Mouse (Mus musculus) brain, embryonic 14.5 days (tissue): ENCODE measurements around the gene Umps.

Experiments used
- CTCF ChIP-seq: fragments of 200-500 bp; IDR thresholded peaks from 2 replicates; pipeline ENCODE4 v1.5.1; 2012; ENCODE audit warnings: inconsistent platforms, mild to moderate bottlenecking, moderate library complexity, borderline replicate concordance; ENCODE audit not compliant: insufficient read depth, insufficient read length; ENCODE audit errors: extremely low read depth
- POLR2A ChIP-seq: fragments of 200-500 bp; IDR thresholded peaks from 2 replicates; pipeline ENCODE4 v1.6.1; 2012; ENCODE audit warnings: mild to moderate bottlenecking, inconsistent platforms, borderline replicate concordance; ENCODE audit not compliant: poor library complexity, insufficient read depth, insufficient read length, severe bottlenecking; ENCODE audit errors: extremely low read depth

- TF ChIP-seq CTCF (no peak), POLR2A (no peak)
Observed at GRCm38 (mm10) chr16:34004128-34004578, 37.3 kb upstream of the Umps start.
